Mouse (Mus musculus): Measurements from ENCODE around the gene Prkar2b. TPM values are rescaled to one million over a fixed set of nuclear protein-coding genes. Genes with fewer than 3 reads are reported as not detected.

Gene Prkar2b
- total and polyA plus RNA-seq, 2 experiments from 2014 or later: 102 to 124 TPM

DNA sequence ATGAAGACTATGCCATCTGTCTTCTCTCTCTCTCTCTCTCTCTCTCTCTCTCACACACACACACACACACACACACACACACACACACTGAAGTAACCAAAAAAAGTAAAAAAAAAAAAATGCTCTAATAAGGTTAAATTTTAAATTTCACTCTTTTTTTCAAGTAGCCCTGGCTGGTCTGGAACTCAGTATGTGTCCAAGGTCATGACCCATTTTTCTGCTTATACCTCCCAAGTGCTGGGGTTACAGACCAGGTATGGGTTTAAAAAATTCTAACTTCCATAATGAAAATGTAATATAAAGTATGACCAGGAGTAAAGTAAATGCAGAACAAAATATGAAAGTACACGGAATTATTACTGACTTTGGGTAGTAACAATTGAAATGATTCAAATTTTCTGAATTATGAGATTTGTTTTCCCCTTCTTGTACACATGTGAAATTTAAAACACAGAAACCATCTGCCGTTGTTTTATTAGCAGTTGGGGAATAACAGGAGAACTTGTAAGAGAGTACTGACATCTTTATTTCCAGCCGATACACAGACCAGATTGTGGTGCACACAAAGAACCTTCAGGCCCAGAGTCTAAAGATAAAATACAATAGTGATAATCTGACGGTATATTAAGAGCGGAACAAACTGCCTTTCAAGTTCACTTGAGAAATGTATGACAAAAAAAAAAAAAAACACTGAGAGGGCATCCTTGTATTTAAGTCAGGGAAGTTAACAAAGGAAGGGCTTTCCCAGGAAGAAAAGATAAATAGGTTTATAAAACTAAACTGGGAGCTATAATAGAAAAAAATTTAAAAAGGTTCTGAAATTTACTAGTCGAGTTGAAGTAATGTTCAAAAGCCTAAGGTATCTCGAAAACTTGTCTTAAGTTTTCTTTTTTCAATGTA lies 112.7 kb downstream of the Prkar2b start:
- peak overlapping the region; percentile 70 for H3K4me2 ChIP-seq (ENCODE audit: low read depth, low read length)
- no peaks in the 10 kb centered on the region for H3K36me3 ChIP-seq (ENCODE audit: insufficient read depth, low read length)
- ATAC-seq: no peak
- H3K27ac ChIP-seq: peak overlapping the region; percentile 98; the same call in 1 of the 2 replicates
- 17% methylated on average over 7 of the region's 7 CpGs for WGBS
- H3K9me3 ChIP-seq (ENCODE audit: low read length): no peaks in the 10 kb centered on the region
- peak overlapping the region; percentile 98 for H3K4me3 ChIP-seq (ENCODE audit: low read length)
- no peak for DNase-seq (ENCODE audit: low spot score)
- TF ChIP-seq CTCF (IDR thresholded peaks at IDR 0.05; ENCODE audit: low read depth): no peak
- H3K9ac ChIP-seq (replicated peaks; ENCODE audit: low read length): peak overlapping the region; percentile 84
- no peaks in the 10 kb centered on the region for H3K27me3 ChIP-seq (ENCODE audit: insufficient read depth, low read length)
- H3K4me1 ChIP-seq (ENCODE audit: insufficient read depth, low read length): no peaks in the 10 kb centered on the region

DNA sequence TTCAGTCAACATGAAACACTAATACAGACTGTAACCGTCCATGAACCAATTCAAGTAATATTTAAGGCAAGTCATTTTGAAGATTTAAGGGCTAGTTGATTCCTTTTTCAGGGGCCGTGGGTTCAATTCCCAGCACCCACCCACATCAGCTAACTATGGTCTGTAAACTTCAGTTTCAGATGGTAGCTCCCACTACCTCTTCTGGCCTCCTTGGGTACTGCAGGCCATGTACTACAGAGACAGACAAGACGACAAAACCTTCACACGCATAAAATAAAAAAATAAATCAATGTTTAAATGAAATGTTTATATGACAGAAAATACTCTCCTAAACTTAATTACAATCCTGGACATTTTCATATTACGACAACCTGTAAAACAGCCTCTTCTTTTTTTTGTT lies 113.6 kb downstream of the Prkar2b start:
- DNase-seq (ENCODE audit: low spot score) (no peak), ATAC-seq (no peak)
- Histone ChIP-seq H3K27ac (no peak overlapping the region), H3K4me1 (ENCODE audit: insufficient read depth, low read length) (no peaks in the 10 kb centered on the region), H3K36me3 (ENCODE audit: insufficient read depth, low read length) (no peaks in the 10 kb centered on the region), H3K4me2 (ENCODE audit: low read depth, low read length) (no peak overlapping the region), H3K9ac (replicated peaks; ENCODE audit: low read length) (no peak overlapping the region), H3K4me3 (ENCODE audit: low read length) (no peak overlapping the region), H3K27me3 (ENCODE audit: insufficient read depth, low read length) (no peaks in the 10 kb centered on the region), H3K9me3 (ENCODE audit: low read length) (no peaks in the 10 kb centered on the region)
- peak; percentile 45 for TF ChIP-seq CTCF (IDR thresholded peaks at IDR 0.05; ENCODE audit: low read depth)
- 95% methylated on average over 5 of the region's 5 CpGs for WGBS

- WGBS: 97% methylated on average over 2 of the region's 2 CpGs
- H3K4me1 ChIP-seq (ENCODE audit: insufficient read depth, low read length): no peaks in the 10 kb centered on the region
- TF ChIP-seq CTCF (IDR thresholded peaks at IDR 0.05; ENCODE audit: low read depth): no peak
- no peaks in the 10 kb centered on the region for H3K9me3 ChIP-seq (ENCODE audit: low read length)
- no peak overlapping the region for H3K4me3 ChIP-seq (ENCODE audit: low read length)
- H3K27me3 ChIP-seq (ENCODE audit: insufficient read depth, low read length): no peaks in the 10 kb centered on the region
- no peak overlapping the region for H3K27ac ChIP-seq
- peaks cover 5% of the 10 kb centered on the region for H3K36me3 ChIP-seq (ENCODE audit: insufficient read depth, low read length)
- H3K9ac ChIP-seq (replicated peaks; ENCODE audit: low read length): no peak overlapping the region
- H3K4me2 ChIP-seq (ENCODE audit: low read depth, low read length): no peak overlapping the region
- DNase-seq (ENCODE audit: low spot score) (no peak), ATAC-seq (no peak)
These were observed 116.7 kb downstream of the Prkar2b start for GRCm38 (mm10) chr12:31944405-31944804.

DNA sequence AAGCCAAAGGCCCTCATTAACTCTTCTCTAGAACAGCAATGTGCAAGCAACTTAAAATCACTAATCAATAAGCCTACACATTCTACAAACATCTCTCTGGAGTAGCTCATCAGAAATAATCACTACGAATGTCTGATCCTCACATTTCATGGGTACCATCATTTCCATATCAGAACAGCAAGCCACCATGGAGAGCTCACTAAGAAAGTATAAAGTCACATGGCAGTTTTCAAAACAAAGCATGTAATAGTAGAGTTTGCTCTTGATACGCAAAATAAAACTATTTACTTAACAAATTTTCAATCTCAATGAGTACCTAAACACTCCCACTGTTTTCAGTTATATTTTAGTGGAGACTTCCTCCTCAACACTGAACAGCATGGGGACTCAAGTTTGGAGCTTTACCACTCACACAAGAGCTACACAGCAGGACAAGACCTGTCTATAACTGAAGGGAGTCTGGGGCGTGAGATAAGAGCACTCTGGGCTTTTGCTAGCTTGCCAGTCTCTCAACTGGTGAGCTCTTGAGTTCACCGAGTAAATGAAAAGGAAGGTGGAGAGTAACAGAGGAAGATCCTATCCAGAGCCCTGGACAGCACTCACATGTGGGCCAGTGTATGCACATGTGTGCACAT lies 118.0 kb downstream of the Prkar2b start:
- Histone ChIP-seq H3K4me3 (ENCODE audit: low read length) (no peak overlapping the region), H3K36me3 (ENCODE audit: insufficient read depth, low read length) (peaks cover 13% of the 10 kb centered on the region), H3K4me1 (ENCODE audit: insufficient read depth, low read length) (no peaks in the 10 kb centered on the region), H3K4me2 (ENCODE audit: low read depth, low read length) (no peak overlapping the region), H3K9ac (replicated peaks; ENCODE audit: low read length) (no peak overlapping the region), H3K27me3 (ENCODE audit: insufficient read depth, low read length) (no peaks in the 10 kb centered on the region), H3K27ac (no peak overlapping the region), H3K9me3 (ENCODE audit: low read length) (no peaks in the 10 kb centered on the region)
- TF ChIP-seq CTCF (IDR thresholded peaks at IDR 0.05; ENCODE audit: low read depth): no peak
- 94% methylated on average over 4 of the region's 4 CpGs for WGBS
- DNase-seq (ENCODE audit: low spot score) (no peak), ATAC-seq (no peak)

- H3K36me3 ChIP-seq (ENCODE audit: insufficient read depth, low read length): peaks cover 18% of the 10 kb centered on the region
- ATAC-seq: no peak
These were observed 122.1 kb downstream of the Prkar2b start for GRCm38 (mm10) chr12:31939026-31939425.

DNA sequence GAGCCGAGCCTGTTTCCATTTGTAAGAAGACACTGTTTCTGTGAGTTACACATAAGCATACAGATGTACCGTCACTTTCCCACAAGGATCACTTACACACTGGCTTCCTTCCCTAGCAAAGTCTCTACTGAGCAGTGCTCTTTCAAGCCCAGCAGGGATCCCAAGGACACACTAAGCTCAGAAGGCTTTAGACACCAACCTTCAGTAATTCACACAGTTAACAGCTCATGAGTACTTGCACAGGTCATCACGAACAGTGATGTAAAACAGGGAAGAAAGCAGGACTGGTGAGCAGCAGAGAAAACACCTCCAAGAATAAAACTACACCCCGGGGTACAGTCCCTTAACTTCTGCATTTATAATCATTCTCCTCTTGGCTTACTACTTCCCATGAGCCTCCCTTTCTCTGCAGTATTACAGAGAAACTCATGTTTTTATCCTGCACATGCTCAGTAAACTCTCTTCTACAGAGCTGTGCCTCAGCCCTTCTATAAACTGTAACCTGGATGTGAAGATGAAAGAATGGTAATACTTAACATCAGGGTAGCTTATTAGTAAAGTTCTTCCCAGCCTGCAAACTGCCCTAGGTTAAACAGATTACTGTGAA lies 122.6 kb downstream of the Prkar2b start:
- Histone ChIP-seq H3K27ac (no peak overlapping the region), H3K4me3 (ENCODE audit: low read length) (no peak overlapping the region), H3K36me3 (ENCODE audit: insufficient read depth, low read length) (peaks cover 18% of the 10 kb centered on the region), H3K27me3 (ENCODE audit: insufficient read depth, low read length) (no peaks in the 10 kb centered on the region), H3K9ac (replicated peaks; ENCODE audit: low read length) (no peak overlapping the region), H3K4me2 (ENCODE audit: low read depth, low read length) (no peak overlapping the region), H3K9me3 (ENCODE audit: low read length) (no peaks in the 10 kb centered on the region), H3K4me1 (ENCODE audit: insufficient read depth, low read length) (no peaks in the 10 kb centered on the region)
- WGBS: 98% methylated on average over 4 of the region's 4 CpGs
- no peak for TF ChIP-seq CTCF (IDR thresholded peaks at IDR 0.05; ENCODE audit: low read depth)
- no peak for DNase-seq (ENCODE audit: low spot score)
- no peak for ATAC-seq

More at GRCm38 (mm10) chr12:31939026-31939425, 122.1 kb downstream of the Prkar2b start:
- no peak overlapping the region for H3K4me3 ChIP-seq (ENCODE audit: low read length)
- no peak for TF ChIP-seq CTCF (IDR thresholded peaks at IDR 0.05; ENCODE audit: low read depth)
- H3K4me1 ChIP-seq (ENCODE audit: insufficient read depth, low read length): no peaks in the 10 kb centered on the region
- no peak overlapping the region for H3K4me2 ChIP-seq (ENCODE audit: low read depth, low read length)
- H3K9me3 ChIP-seq (ENCODE audit: low read length): no peaks in the 10 kb centered on the region
- H3K27ac ChIP-seq: no peak overlapping the region
- no peak overlapping the region for H3K9ac ChIP-seq (replicated peaks; ENCODE audit: low read length)
- no peaks in the 10 kb centered on the region for H3K27me3 ChIP-seq (ENCODE audit: insufficient read depth, low read length)
- DNase-seq (ENCODE audit: low spot score): no peak
